Mouse (Mus musculus) CH12.LX (cell line): ENCODE results near the gene Rasd2. TPM values are rescaled to one million over a fixed set of nuclear protein-coding genes. Genes with fewer than 3 reads are reported as not detected.

ENCODE experiments used
- DNase-seq: peaks from one replicate; pipeline ENCODE4 v3.0.0-alpha.2; 2013; ENCODE audit errors: extremely low read depth
- H3K27ac ChIP-seq: 2 replicates; pipeline ENCODE4 v1.5.1; 2012; ENCODE audit warnings: low read depth, mild to moderate bottlenecking, control low read depth, moderate library complexity; ENCODE audit not compliant: insufficient read depth
- H3K27me3 ChIP-seq: replicated peaks from 2 replicates; pipeline ENCODE3; 2012; ENCODE audit warnings: inconsistent platforms
- H3K36me3 ChIP-seq, 2 experiments: replicated peaks in 1 of 2; 2 replicates each; pipeline versions ENCODE3 to v1.6.1; 2012; ENCODE audit warnings: inconsistent platforms in 1 of 2, low read length in 1 of 2, mild to moderate bottlenecking in 1 of 2, mixed read lengths in 1 of 2, moderate library complexity in 1 of 2; ENCODE audit not compliant: control insufficient read depth in 1 of 2, insufficient read depth in 1 of 2
- H3K4me1 ChIP-seq, 2 experiments: 2 replicates each; pipeline ENCODE4 v1.6.1; 2012; ENCODE audit warnings: inconsistent platforms in 1 of 2, moderate library complexity in 1 of 2; ENCODE audit not compliant: insufficient read depth in 2 of 2, control insufficient read depth in 1 of 2
- H3K4me2 ChIP-seq: 2 replicates; pipeline ENCODE4 v1.6.1; 2012; ENCODE audit warnings: low read depth, mild to moderate bottlenecking, control low read depth; ENCODE audit not compliant: poor library complexity, insufficient read depth, severe bottlenecking
- H3K4me3 ChIP-seq, 3 experiments: fragments of 150-350 bp in 1 of 3; sonication (generic) in 1 of 3; replicated peaks in 1 of 3; 2 replicates each; pipeline versions ENCODE3 to v1.5.1; 2011 to 2012; ENCODE audit warnings: low read depth in 2 of 3, low read length in 2 of 3, mild to moderate bottlenecking in 2 of 3, moderate library complexity in 2 of 3, control low read depth in 1 of 3, improper control_type of control experiment in 1 of 3, inconsistent platforms in 1 of 3, mixed read lengths in 1 of 3; ENCODE audit not compliant: poor library complexity in 1 of 3
- H3K79me2 ChIP-seq: replicated peaks from 2 replicates; pipeline ENCODE4 v1.6.1; 2012; ENCODE audit warnings: mild to moderate bottlenecking, moderate library complexity; ENCODE audit not compliant: control insufficient read depth, poor library complexity, insufficient read depth, severe bottlenecking; ENCODE audit errors: extremely low read depth
- H3K9ac ChIP-seq: 2 replicates; pipeline ENCODE4 v1.6.1; 2012; ENCODE audit warnings: low read depth, mild to moderate bottlenecking, control low read depth, moderate library complexity; ENCODE audit not compliant: insufficient read depth
- H3K9me3 ChIP-seq: replicated peaks from 2 replicates; pipeline ENCODE3; 2012; ENCODE audit warnings: low read length, inconsistent platforms, mixed read lengths
- BHLHE40 ChIP-seq: IDR thresholded peaks from 2 replicates; pipeline ENCODE4 v1.6.1; 2011; ENCODE audit warnings: mild to moderate bottlenecking, low read depth, low read length, improper control_type of control experiment
- CHD1 ChIP-seq: IDR thresholded peaks from 2 replicates; pipeline ENCODE4 v1.6.1; 2012; ENCODE audit warnings: low read depth, low read length, improper control_type of control experiment, inconsistent platforms
- CHD2 ChIP-seq: IDR thresholded peaks from 2 replicates; pipeline ENCODE4 v1.6.1; 2011; ENCODE audit warnings: low read length, improper control_type of control experiment
- CTCF ChIP-seq, 2 experiments: IDR thresholded peaks in 1 of 2; conservative IDR thresholded peaks in 1 of 2; 2 replicates each; pipeline ENCODE4 v1.5.1; 2011 to 2012; ENCODE audit warnings: low read depth in 2 of 2, low read length in 2 of 2, improper control_type of control experiment in 1 of 2, inconsistent platforms in 1 of 2, mild to moderate bottlenecking in 1 of 2, moderate library complexity in 1 of 2
- ELF1 ChIP-seq: IDR thresholded peaks from 2 replicates; pipeline ENCODE4 v1.6.1; 2014; ENCODE audit warnings: low read depth, mild to moderate bottlenecking, inconsistent platforms, low read length, improper control_type of control experiment
- EP300 ChIP-seq: IDR thresholded peaks from 2 replicates; pipeline ENCODE4 v1.6.1; 2011; ENCODE audit warnings: low read length, improper control_type of control experiment
- ETS1 ChIP-seq: conservative IDR thresholded peaks from 2 replicates; pipeline ENCODE4 v1.6.1; 2012; ENCODE audit warnings: low read depth, mild to moderate bottlenecking, inconsistent platforms, low read length, improper control_type of control experiment, moderate library complexity
- GABPA ChIP-seq: IDR thresholded peaks from 2 replicates; pipeline ENCODE4 v1.6.1; 2012; ENCODE audit warnings: low read depth, low read length, improper control_type of control experiment, inconsistent platforms; ENCODE audit not compliant: insufficient replicate concordance
- HCFC1 ChIP-seq: IDR thresholded peaks from 2 replicates; pipeline ENCODE4 v1.6.1; 2012; ENCODE audit warnings: low read depth, mild to moderate bottlenecking, inconsistent platforms, low read length, improper control_type of control experiment
- JUN ChIP-seq: IDR thresholded peaks from 2 replicates; pipeline ENCODE4 v1.6.1; 2011; ENCODE audit warnings: low read depth, mild to moderate bottlenecking, low read length, improper control_type of control experiment, moderate library complexity; ENCODE audit not compliant: insufficient read depth
- JUND ChIP-seq: conservative IDR thresholded peaks from 2 replicates; pipeline ENCODE4 v1.6.1; 2011; ENCODE audit warnings: low read depth, low read length, improper control_type of control experiment
- MAFK ChIP-seq: IDR thresholded peaks from 2 replicates; pipeline ENCODE4 v1.6.1; 2011; ENCODE audit warnings: low read length, improper control_type of control experiment; ENCODE audit not compliant: insufficient replicate concordance
- MAZ ChIP-seq: IDR thresholded peaks from 2 replicates; pipeline ENCODE4 v1.6.1; 2012; ENCODE audit warnings: low read depth, mild to moderate bottlenecking, inconsistent platforms, low read length, improper control_type of control experiment, moderate library complexity
- MEF2A ChIP-seq: IDR thresholded peaks from 2 replicates; pipeline ENCODE4 v1.6.1; 2014; ENCODE audit warnings: low read depth, mild to moderate bottlenecking, inconsistent platforms, low read length, improper control_type of control experiment, borderline replicate concordance
- NELFE ChIP-seq: IDR thresholded peaks from 2 replicates; pipeline ENCODE4 v1.6.1; 2011; ENCODE audit warnings: low read depth, low read length, improper control_type of control experiment
- PAX5 ChIP-seq: IDR thresholded peaks from 2 replicates; pipeline ENCODE4 v1.6.1; 2012; ENCODE audit warnings: low read length, inconsistent platforms, mixed read lengths
- POLR2A ChIP-seq: IDR thresholded peaks from 2 replicates; pipeline ENCODE4 v1.6.1; 2011; ENCODE audit warnings: low read depth, mild to moderate bottlenecking, improper control_type of control experiment, low read length
- POLR2AphosphoS2 ChIP-seq: IDR thresholded peaks from 2 replicates; pipeline ENCODE4 v1.6.1; 2011; ENCODE audit warnings: low read depth, low read length, improper control_type of control experiment
- RCOR1 ChIP-seq: conservative IDR thresholded peaks from 2 replicates; pipeline ENCODE4 v1.6.1; 2012; ENCODE audit warnings: low read depth, mild to moderate bottlenecking, inconsistent platforms, low read length, improper control_type of control experiment
- SIN3A ChIP-seq: IDR thresholded peaks from 2 replicates; pipeline ENCODE4 v1.6.1; 2012; ENCODE audit warnings: low read length, improper control_type of control experiment, inconsistent platforms
- SMC3 ChIP-seq: IDR thresholded peaks from 2 replicates; pipeline ENCODE4 v1.6.1; 2011; ENCODE audit warnings: low read depth, low read length, improper control_type of control experiment
- TBP ChIP-seq: conservative IDR thresholded peaks from 2 replicates; pipeline ENCODE4 v1.6.1; 2011; ENCODE audit warnings: low read depth, low read length, improper control_type of control experiment
- TCF12 ChIP-seq: IDR thresholded peaks from 2 replicates; pipeline ENCODE4 v1.6.1; 2014; ENCODE audit warnings: low read depth, mild to moderate bottlenecking, inconsistent platforms, low read length, improper control_type of control experiment
- UBTF ChIP-seq: IDR thresholded peaks from 2 replicates; pipeline ENCODE4 v1.6.1; 2012; ENCODE audit warnings: low read depth, mild to moderate bottlenecking, inconsistent platforms, low read length, improper control_type of control experiment, moderate library complexity
- USF1 ChIP-seq: IDR thresholded peaks from 2 replicates; pipeline ENCODE4 v1.6.1; 2014; ENCODE audit warnings: low read depth, mild to moderate bottlenecking, inconsistent platforms, low read length, improper control_type of control experiment
- USF2 ChIP-seq: conservative IDR thresholded peaks from 2 replicates; pipeline ENCODE4 v1.6.1; 2011; ENCODE audit warnings: low read depth, low read length, improper control_type of control experiment
- ZKSCAN1 ChIP-seq: IDR thresholded peaks from 2 replicates; pipeline ENCODE4 v1.6.1; 2012; ENCODE audit warnings: low read depth, inconsistent platforms, low read length, improper control_type of control experiment, borderline replicate concordance
- ZMIZ1 ChIP-seq: IDR thresholded peaks from 2 replicates; pipeline ENCODE4 v1.6.1; 2012; ENCODE audit warnings: low read depth, mild to moderate bottlenecking, inconsistent platforms, low read length, improper control_type of control experiment
- ZNF384 ChIP-seq: IDR thresholded peaks from 2 replicates; pipeline ENCODE4 v1.6.1; 2012; ENCODE audit warnings: low read depth, low read length, improper control_type of control experiment, inconsistent platforms
- dilution Hi-C: fragments of 300-500 bp; cut with MboI; formaldehyde crosslinking; loops from 2 replicates; pipeline ENCODE4 v1.14.3; 2020; ENCODE audit warnings: low sequenced_read_pairs; ENCODE audit not compliant: extremely low pct_unique_long_range_greater_than_20kb, extremely low pct_ligation_motif_present
- in situ Hi-C: fragments of 300-500 bp; cut with MboI; formaldehyde crosslinking; loops from 3 replicates; pipeline ENCODE4 v1.14.3; 2019; ENCODE audit warnings: low sequenced_read_pairs, low pct_ligation_motif_present, low pct_unique_long_range_greater_than_20kb, mixed read lengths
- polyA plus RNA-seq: library from polyadenylated mRNA; unstranded; fragments of >175 nt; gene quantifications from 2 replicates; pipeline ENCODE4 v1.2.1, GENCODE M21; 2012; ENCODE audit warnings: low read depth; ENCODE audit not compliant: insufficient read length
- total RNA-seq, 2 experiments: library from RNA; depleted of rRNA; stranded (reverse); fragments of 300-350 nt in 1 of 2; fragments of >200 nt in 1 of 2; gene quantifications; 2 replicates each; pipeline ENCODE4 v1.2.3; 2012 to 2014

Gene Rasd2
- total and polyA plus RNA-seq, 3 experiments, result not detected

DNA sequence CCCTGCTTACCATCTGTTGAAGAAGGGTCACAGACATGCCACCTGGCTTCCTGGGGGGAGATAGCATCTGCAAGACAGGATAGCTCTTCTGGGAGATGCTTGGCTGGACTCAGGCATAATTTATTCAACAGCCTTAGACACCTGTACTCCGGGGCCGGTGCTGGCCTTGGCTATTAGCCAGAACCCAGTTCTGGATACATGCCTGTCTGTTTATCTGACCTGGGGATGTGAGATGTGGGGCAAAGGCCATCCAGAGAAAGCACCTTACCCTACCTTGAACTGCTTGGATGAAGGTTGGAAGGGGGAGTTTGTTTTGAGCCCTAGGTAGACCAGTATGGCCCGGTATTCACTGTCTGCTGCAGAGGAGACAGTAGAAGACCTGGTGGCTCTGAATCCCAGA lies 10.8 kb upstream of the Rasd2 start:
- in situ Hi-C loops, result no loop called here
- no peak overlapping the region for H3K4me2 ChIP-seq
- H3K4me3 ChIP-seq, result no peak overlapping the region
- TF ChIP-seq SMC3 (no peak), TBP (no peak), USF1 (no peak), POLR2AphosphoS2 (no peak), RCOR1 (no peak), PAX5 (no peak), BHLHE40 (no peak), EP300 (no peak), SIN3A (no peak), TCF12 (no peak), MAFK (no peak), ETS1 (no peak), ZNF384 (no peak), ZKSCAN1 (no peak), ELF1 (no peak), NELFE (no peak), HCFC1 (no peak), POLR2A (no peak), GABPA (no peak)
- TF ChIP-seq, all 38 proteins: peak for 0
- dilution Hi-C loops, result no loop called here
- Histone ChIP-seq H3K9me3 (no peaks in the 10 kb centered on the region), H3K4me1 (peaks cover 0 to 20% of the 10 kb centered on the region in 2 experiments; a peak in 2 of 4 replicates), H3K9ac (no peak overlapping the region), H3K27me3 (peaks cover 26% of the 10 kb centered on the region), H3K36me3 (no peaks in the 10 kb centered on the region), H3K27ac (no peak overlapping the region), H3K79me2 (no peaks in the 10 kb centered on the region)
- no peak for DNase-seq

GRCm38 (mm10) chr8:75203420-75203819 lies 10.3 kb upstream of the Rasd2 start:
- peaks cover 0 to 18% of the 10 kb centered on the region in 2 experiments; a peak in 2 of 4 replicates for H3K4me1 ChIP-seq
- DNase-seq, result no peak
- in situ Hi-C loops, result no loop called here

More at GRCm38 (mm10) chr8:75203420-75203819, 10.3 kb upstream of the Rasd2 start:
- Histone ChIP-seq H3K4me2 (no peak overlapping the region), H3K9me3 (no peaks in the 10 kb centered on the region), H3K79me2 (no peaks in the 10 kb centered on the region), H3K27ac (no peak overlapping the region), H3K36me3 (no peaks in the 10 kb centered on the region), H3K4me3 (no peak overlapping the region), H3K27me3 (peaks cover 28% of the 10 kb centered on the region), H3K9ac (no peak overlapping the region)
- dilution Hi-C loops, result no loop called here
- no peak for TF ChIP-seq CHD1
- TF ChIP-seq MEF2A, result no peak
- no peak for TF ChIP-seq CTCF (conservative IDR thresholded peaks at IDR 0.05 in 1 of 2, IDR thresholded peaks at IDR 0.05 in 1 of 2; ENCODE audit: low read depth in 2 of 2, low read length in 2 of 2)
- TF ChIP-seq TCF12, result no peak
- TF ChIP-seq SMC3, result no peak
- no peak for TF ChIP-seq HCFC1
- TF ChIP-seq POLR2AphosphoS2, result no peak
- no peak for TF ChIP-seq JUND
- no peak for TF ChIP-seq ZMIZ1
- no peak for TF ChIP-seq USF2
- TF ChIP-seq MAZ, result no peak
- no peak for TF ChIP-seq JUN
- TF ChIP-seq UBTF, result no peak
- TF ChIP-seq SIN3A, result no peak
- no peak for TF ChIP-seq POLR2A
- no peak for TF ChIP-seq CHD2
- no peak for TF ChIP-seq EP300
